Mouse (Mus musculus): ENCODE results near the gene Gm11565.
"Not testable (repeated sequence)": the region's sequence is repeated elsewhere in the genome, so short reads cannot be mapped to it uniquely, and the experiment has no call there.

DNA sequence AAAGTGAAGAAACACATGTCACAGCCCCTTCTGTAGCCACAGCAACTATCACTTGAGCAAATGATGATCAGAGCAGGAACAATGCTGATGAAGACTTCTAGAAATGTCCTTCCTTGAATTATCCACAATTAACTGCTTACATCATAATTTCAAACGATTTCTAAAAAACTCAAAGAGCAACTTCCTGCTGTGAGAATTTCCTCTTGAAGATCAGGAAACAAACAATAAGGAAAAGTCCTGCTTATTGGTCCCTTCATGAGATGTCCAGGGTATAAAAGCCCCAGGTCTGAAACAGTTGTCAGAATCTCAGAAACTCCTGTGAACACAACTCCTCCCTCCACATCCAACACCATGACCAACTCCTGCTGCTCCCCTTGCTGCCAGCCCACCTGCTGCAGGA lies 35.7 kb upstream of the Gm11565 start, which contains the start of gene Gm11567:
- TF ChIP-seq POLR2A (IDR thresholded peaks at IDR 0.05; ENCODE audit: borderline replicate concordance, low read depth, low read length); CTCF (IDR thresholded peaks at IDR 0.05; ENCODE audit: low read depth, low read length): not testable (repeated sequence)

All from bone marrow macrophage, adult 2 months (primary cell).